Mouse (Mus musculus): ENCODE measurements around the gene Pex11b. TPM values are rescaled to one million over a fixed set of nuclear protein-coding genes. Genes with fewer than 3 reads are reported as not detected.
"Not testable (repeated sequence)": the region's sequence is repeated elsewhere in the genome, so short reads cannot be mapped to it uniquely, and the experiment has no call there.

Gene Pex11b
- polyA plus RNA-seq, 1 experiment from 2014 or later = 41.8 TPM

DNA sequence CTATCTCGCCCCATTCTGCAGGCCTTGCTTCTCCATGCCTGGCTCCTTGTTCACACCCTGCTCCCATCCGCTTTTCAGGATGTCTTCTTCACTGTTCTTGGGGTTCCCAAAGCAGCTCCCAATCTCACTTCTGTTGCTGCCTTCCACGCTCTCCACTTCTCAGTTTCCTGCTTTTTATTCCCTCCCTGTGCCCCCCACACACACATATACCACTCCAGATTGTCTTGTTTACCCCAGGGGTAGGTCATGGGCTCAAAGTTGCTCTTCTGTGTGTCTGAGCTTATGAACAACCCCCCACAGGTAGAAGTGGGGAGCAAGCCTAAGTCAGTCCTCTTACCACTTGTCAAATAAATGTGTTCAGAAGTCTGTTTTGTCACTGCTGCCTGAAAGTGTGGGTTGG is 35.8 kb upstream of the Pex11b start:
- 64% methylated on average over 3 of the region's 3 CpGs for WGBS
- no peaks in the 10 kb centered on the region for H3K9me3 ChIP-seq
- 0 out of 2 replicates have a peak overlapping the region, but pooled peaks have one; percentile 87 for H3K27ac ChIP-seq
- peak overlapping the region; percentile 59; the same call in 1 of the 2 replicates for H3K4me3 ChIP-seq
- peaks cover 82% of the 10 kb centered on the region for H3K4me1 ChIP-seq (replicated peaks)
- H3K27me3 ChIP-seq (ENCODE audit: insufficient read depth, poor library complexity, severe bottlenecking) = peaks cover 46% of the 10 kb centered on the region
- DNase-seq (ENCODE audit: low spot score) = no peak
- peaks cover 12% of the 10 kb centered on the region; the same call in 1 of the 2 replicates for H3K36me3 ChIP-seq

- Histone ChIP-seq H3K9me3 (no peaks in the 10 kb centered on the region), H3K4me3 (peak within 1 kb of the TSS; percentile 93), H3K27me3 (ENCODE audit: insufficient read depth, poor library complexity, severe bottlenecking) (peaks cover 34% of the 10 kb centered on the region), H3K4me1 (replicated peaks) (peaks cover 84% of the 10 kb centered on the region), H3K36me3 (peaks cover 21% of the 10 kb centered on the region), H3K27ac (peak within 1 kb of the TSS; percentile 97)
- 1% methylated on average over 27 of the region's 27 CpGs for WGBS
- peak; percentile 94 for DNase-seq (ENCODE audit: low spot score)
Observed at GRCm38 (mm10) chr3:96600639-96601250, 34.4 kb upstream of the Pex11b start, which contains the start of gene Lix1l. Gene Lix1l, plus strand, starts transcription at chr3:96601149.

DNA sequence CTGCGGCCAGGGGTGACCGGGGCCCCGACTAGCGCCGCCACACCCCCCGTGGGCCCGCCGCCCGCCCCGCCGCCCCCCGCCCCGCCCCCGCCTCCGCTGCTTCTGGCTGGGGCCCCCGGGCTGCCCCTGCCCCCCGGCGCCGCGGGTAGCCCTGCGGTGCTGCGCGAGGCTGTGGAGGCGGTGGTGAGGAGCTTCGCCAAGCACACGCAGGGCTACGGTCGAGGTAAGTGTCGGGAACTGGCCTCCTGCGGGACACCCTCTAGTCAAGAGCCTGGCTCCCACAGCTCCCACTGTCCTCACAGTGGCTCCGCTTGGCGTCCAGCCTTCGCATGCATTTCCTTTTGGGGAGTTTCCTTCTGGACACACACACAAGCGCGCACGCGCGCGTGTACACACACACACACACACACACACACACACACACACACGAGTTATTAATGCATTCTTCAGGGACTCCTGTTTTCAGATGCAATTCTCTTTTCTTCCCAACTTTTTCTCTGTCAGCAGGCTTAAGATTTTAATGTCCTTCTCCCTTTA is 33.9 kb upstream of the Pex11b start:
- H3K27me3 ChIP-seq (ENCODE audit: insufficient read depth, poor library complexity, severe bottlenecking) = peaks cover 28% of the 10 kb centered on the region
- peak overlapping the region; percentile 97 for H3K27ac ChIP-seq
- H3K4me3 ChIP-seq = peak overlapping the region; percentile 93
- peaks cover 24% of the 10 kb centered on the region for H3K36me3 ChIP-seq
- peak; percentile 73 for DNase-seq (ENCODE audit: low spot score)
- 2% methylated on average over 36 of the region's 40 CpGs for WGBS
- H3K9me3 ChIP-seq = no peaks in the 10 kb centered on the region
- peaks cover 78% of the 10 kb centered on the region for H3K4me1 ChIP-seq (replicated peaks)

DNA sequence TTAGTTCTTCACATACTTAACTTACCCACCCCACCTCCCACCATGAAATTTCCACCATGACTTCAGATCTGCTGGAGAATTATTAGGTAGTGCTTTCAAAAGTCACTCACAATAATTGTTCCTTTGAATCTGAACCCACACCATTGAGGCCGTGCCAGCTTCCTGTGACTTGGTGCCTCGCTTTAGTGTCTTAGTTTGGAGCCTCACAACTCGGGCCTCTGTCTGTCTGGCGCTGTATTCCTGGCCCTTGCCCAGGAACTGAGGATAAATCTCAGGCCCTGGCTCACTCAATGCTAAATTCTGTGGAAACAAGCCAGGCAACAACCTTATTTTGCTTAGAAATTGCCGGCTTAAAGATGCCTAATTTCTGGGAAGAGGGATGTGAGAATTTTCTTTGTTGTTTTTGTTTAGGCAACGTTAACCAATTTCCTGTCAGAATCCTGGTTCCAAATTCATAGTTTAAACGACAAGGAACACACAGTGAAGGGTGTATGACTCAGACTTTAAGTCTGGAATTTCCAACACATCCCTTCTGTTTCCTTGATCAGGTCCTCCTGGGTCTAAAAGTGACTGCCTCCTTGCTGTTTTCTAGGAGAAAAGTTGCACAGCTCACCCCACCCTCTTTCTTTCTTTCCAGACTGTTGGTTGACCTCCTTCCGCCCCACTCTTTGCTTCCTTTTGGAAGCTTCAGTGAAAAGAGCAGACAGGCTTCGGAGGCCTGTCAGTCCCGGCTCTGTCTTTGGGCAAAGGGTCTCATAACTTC is 33.1 kb upstream of the Pex11b start:
- H3K9me3 ChIP-seq = no peaks in the 10 kb centered on the region
- H3K36me3 ChIP-seq = peaks cover 29% of the 10 kb centered on the region
- H3K4me1 ChIP-seq (replicated peaks) = peaks cover 70% of the 10 kb centered on the region
- H3K4me3 ChIP-seq = peak overlapping the region; percentile 93
- 24% methylated on average over 10 of the region's 10 CpGs for WGBS
- DNase-seq (ENCODE audit: low spot score) = no peak
- H3K27me3 ChIP-seq (ENCODE audit: insufficient read depth, poor library complexity, severe bottlenecking) = peaks cover 20% of the 10 kb centered on the region
- peak overlapping the region; percentile 97 for H3K27ac ChIP-seq

DNA sequence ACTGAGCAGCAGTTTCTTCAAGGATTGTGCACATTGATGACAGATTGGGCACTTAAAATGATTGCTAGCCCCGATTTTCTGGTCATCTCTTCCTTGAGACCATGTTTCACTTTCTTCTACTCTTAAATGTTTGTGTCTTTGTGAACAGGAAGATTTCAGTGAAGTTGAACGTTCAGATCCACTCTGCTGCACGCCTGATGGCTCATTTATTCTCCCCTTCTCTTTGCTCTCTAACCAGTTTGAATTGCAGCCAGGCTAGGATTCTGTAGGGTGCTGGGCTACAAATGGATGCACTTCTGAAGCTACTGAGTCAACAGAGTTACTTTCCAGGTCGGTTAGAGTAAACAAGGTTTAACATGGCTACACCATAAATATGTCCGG is 32.5 kb upstream of the Pex11b start:
- H3K27ac ChIP-seq = peak overlapping the region; percentile 97
- 36% methylated on average over 5 of the region's 5 CpGs for WGBS
- H3K27me3 ChIP-seq (ENCODE audit: insufficient read depth, poor library complexity, severe bottlenecking) = peaks cover 18% of the 10 kb centered on the region
- peak overlapping the region; percentile 93 for H3K4me3 ChIP-seq
- DNase-seq (ENCODE audit: low spot score) = no peak
- peaks cover 33% of the 10 kb centered on the region for H3K36me3 ChIP-seq
- peaks cover 65% of the 10 kb centered on the region for H3K4me1 ChIP-seq (replicated peaks)
- H3K9me3 ChIP-seq = no peaks in the 10 kb centered on the region

- 55% methylated on average over 5 of the region's 5 CpGs for WGBS
- H3K4me1 ChIP-seq (replicated peaks) = peaks cover 58% of the 10 kb centered on the region
- DNase-seq (ENCODE audit: low spot score) = no peak
Observed at GRCm38 (mm10) chr3:96603311-96603710, 31.9 kb upstream of the Pex11b start.

GRCm38 (mm10) chr3:96606007-96606406 is 29.2 kb upstream of the Pex11b start:
- not testable (repeated sequence) for H3K27ac ChIP-seq; H3K9me3 ChIP-seq; H3K27me3 ChIP-seq (ENCODE audit: insufficient read depth, poor library complexity, severe bottlenecking); H3K4me3 ChIP-seq; DNase-seq (ENCODE audit: low spot score)
- peaks cover 39% of the 10 kb centered on the region for H3K4me1 ChIP-seq (replicated peaks)
- 94% methylated on average over 4 of the region's 4 CpGs for WGBS
- H3K36me3 ChIP-seq = peaks cover 55% of the 10 kb centered on the region

More at GRCm38 (mm10) chr3:96603311-96603710, 31.9 kb upstream of the Pex11b start:
- Histone ChIP-seq H3K9me3 (no peaks in the 10 kb centered on the region), H3K27ac (peak overlapping the region; percentile 97), H3K27me3 (ENCODE audit: insufficient read depth, poor library complexity, severe bottlenecking) (peaks cover 18% of the 10 kb centered on the region), H3K36me3 (peaks cover 39% of the 10 kb centered on the region), H3K4me3 (peak overlapping the region; percentile 93)

GRCm38 (mm10) chr3:96606618-96607017 is 28.6 kb upstream of the Pex11b start:
- no peak for DNase-seq (ENCODE audit: low spot score)
- Histone ChIP-seq H3K27ac (no peak overlapping the region), H3K9me3 (no peaks in the 10 kb centered on the region), H3K4me3 (no peak overlapping the region), H3K36me3 (peaks cover 55% of the 10 kb centered on the region), H3K27me3 (ENCODE audit: insufficient read depth, poor library complexity, severe bottlenecking) (no peaks in the 10 kb centered on the region), H3K4me1 (replicated peaks) (peaks cover 35% of the 10 kb centered on the region)
- 93% methylated on average over 4 of the region's 4 CpGs for WGBS

GRCm38 (mm10) chr3:96617941-96618340 is 17.2 kb upstream of the Pex11b start:
- Histone ChIP-seq H3K9me3 (no peaks in the 10 kb centered on the region), H3K4me3 (no peak overlapping the region), H3K27ac (no peak overlapping the region), H3K4me1 (replicated peaks) (no peaks in the 10 kb centered on the region), H3K36me3 (peaks cover 91% of the 10 kb centered on the region), H3K27me3 (ENCODE audit: insufficient read depth, poor library complexity, severe bottlenecking) (no peaks in the 10 kb centered on the region)
- 94% methylated on average over 3 of the region's 3 CpGs for WGBS
- no peak for DNase-seq (ENCODE audit: low spot score)

DNA sequence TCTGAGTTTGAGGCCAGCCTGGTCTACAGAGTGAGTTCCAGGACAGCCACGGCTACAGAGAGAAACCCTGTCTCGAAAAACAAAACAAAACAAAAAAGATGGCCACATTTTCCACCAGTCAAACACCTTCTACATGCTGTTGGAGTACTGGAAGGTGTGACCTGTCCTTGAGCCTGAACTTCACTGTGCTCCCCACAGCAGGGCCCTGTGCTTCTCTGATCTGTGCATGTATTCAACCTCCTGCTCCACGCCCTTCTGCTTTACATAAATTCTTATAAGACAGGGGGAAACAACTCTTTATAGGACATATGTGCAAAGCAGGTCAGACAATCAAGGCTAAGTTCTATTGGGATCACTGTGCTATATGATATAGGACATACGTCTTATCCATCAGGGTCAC is 12.0 kb upstream of the Pex11b start:
- Histone ChIP-seq H3K4me3 (no peak overlapping the region), H3K9me3 (no peaks in the 10 kb centered on the region), H3K36me3 (peaks cover 88% of the 10 kb centered on the region), H3K4me1 (replicated peaks) (no peaks in the 10 kb centered on the region), H3K27me3 (ENCODE audit: insufficient read depth, poor library complexity, severe bottlenecking) (no peaks in the 10 kb centered on the region), H3K27ac (no peak overlapping the region)
- WGBS = 90% methylated on average over 4 of the region's 4 CpGs
- DNase-seq (ENCODE audit: low spot score) = no peak

DNA sequence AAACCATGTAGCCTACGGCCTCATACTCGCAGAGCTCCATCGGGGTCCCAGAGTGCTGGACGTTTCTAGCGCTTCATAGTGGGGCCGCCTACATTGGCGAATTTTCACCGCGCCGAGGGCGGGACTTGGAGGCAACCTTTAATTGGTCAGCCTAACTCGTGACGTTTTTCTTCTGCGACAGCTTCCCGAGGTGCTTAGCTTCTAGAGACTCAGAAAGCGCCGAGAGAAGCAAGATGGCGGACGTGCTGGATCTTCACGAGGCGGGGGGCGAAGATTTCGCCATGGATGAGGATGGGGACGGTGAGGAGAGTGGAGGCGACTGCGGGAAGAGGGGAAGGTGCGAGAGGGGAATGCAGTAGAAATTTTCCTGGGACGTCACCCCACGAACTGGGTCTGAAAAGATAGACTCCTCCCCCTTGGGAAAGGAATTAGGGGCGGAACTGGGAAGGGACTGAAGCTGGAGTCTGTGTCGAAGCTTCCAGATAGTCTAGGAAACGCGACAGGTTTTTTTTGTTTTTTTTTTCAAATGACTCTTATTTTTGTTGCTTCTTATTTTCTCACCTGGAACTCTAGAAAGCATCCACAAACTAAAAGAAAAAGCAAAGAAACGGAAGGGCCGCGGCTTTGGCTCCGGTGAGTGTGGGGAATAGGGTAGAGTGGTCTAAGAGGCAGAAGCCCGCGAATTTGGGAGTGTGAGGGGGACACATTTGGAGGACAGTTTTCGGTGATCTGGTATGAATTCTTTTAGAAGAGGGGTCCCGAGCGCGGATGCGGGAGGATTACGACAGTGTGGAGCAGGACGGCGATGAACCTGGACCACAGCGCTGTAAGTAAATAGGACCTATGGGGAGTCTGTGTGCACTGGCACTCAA is 5.2 kb upstream of the Pex11b start, which contains the start of gene Rbm8a:
TSS of gene Rbm8a (plus strand) at position 205 of the 872 bp plus-strand sequence.
- no peaks in the 10 kb centered on the region for H3K9me3 ChIP-seq
- peaks cover 55% of the 10 kb centered on the region for H3K36me3 ChIP-seq
- H3K27me3 ChIP-seq (ENCODE audit: insufficient read depth, poor library complexity, severe bottlenecking) = no peaks in the 10 kb centered on the region
- 1% methylated on average over 48 of the region's 48 CpGs for WGBS
- H3K27ac ChIP-seq = peak within 1 kb of the TSS; percentile 95
- H3K4me1 ChIP-seq (replicated peaks) = peaks cover 26% of the 10 kb centered on the region
- H3K4me3 ChIP-seq = peak within 1 kb of the TSS; percentile 77
- peak; percentile 96 for DNase-seq (ENCODE audit: low spot score)

DNA sequence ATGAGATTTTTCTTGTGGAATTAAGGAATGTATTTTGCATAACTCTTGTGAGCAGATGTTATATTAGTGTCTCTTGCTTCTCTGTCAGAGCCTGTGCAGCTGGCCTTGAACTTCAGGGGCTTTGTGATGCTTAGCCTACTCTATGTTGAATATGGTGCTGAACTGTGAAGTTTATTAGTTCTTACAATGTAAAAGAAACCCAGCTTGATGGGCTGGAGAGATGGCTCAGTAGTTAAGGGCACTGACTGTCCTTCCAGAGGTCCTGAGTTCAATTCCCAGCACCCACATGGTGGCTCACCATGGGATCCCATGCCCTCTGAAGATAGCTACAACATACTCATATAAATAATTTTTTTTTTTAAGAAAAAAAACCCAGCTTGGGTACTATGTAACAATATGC is 3.1 kb upstream of the Pex11b start:
- no peak for DNase-seq (ENCODE audit: low spot score)
- H3K27me3 ChIP-seq (ENCODE audit: insufficient read depth, poor library complexity, severe bottlenecking) = no peaks in the 10 kb centered on the region
- H3K9me3 ChIP-seq = no peaks in the 10 kb centered on the region
- peaks cover 44% of the 10 kb centered on the region for H3K4me1 ChIP-seq (replicated peaks)
- H3K4me3 ChIP-seq = no peak overlapping the region
- no peak overlapping the region for H3K27ac ChIP-seq
- H3K36me3 ChIP-seq = peaks cover 38% of the 10 kb centered on the region
